Mouse (Mus musculus): ENCODE measurements around the gene Htr2a. TPM values are rescaled to one million over a fixed set of nuclear protein-coding genes. Genes with fewer than 3 reads are reported as not detected.
A peak's percentile ranks its signal among the peaks of the same experiment; 100 is the strongest.

The Htr2a gene
- total and polyA plus RNA-seq, 3 experiments: 0.04 TPM; not detected in 2

- dilution Hi-C loops (cut with MboI; ENCODE audit: extremely low pct_ligation_motif_present, extremely low pct_unique_long_range_greater_than_20kb, low sequenced_read_pairs): no loop called here
These were observed 16.6 kb downstream of the Htr2a start for GRCm38 (mm10) chr14:74657227-74657626.

GRCm38 (mm10) chr14:74659411-74659841, 18.8 kb downstream of the Htr2a start:
- Histone ChIP-seq H3K4me3 (replicated peaks in 1 of 3; ENCODE audit: low read depth in 2 of 3, low read length in 2 of 3, poor library complexity in 1 of 3) (no peak overlapping the region), H3K4me2 (ENCODE audit: insufficient read depth, low read depth, poor library complexity, severe bottlenecking) (no peak overlapping the region), H3K9ac (ENCODE audit: insufficient read depth, low read depth) (no peak overlapping the region), H3K79me2 (replicated peaks; ENCODE audit: control insufficient read depth, extremely low read depth, insufficient read depth, poor library complexity, severe bottlenecking) (no peaks in the 10 kb centered on the region), H3K27me3 (replicated peaks) (no peaks in the 10 kb centered on the region), H3K36me3 (replicated peaks in 1 of 2; ENCODE audit: control insufficient read depth in 1 of 2, insufficient read depth in 1 of 2, low read length in 1 of 2) (no peaks in the 10 kb centered on the region), H3K9me3 (replicated peaks; ENCODE audit: low read length) (peaks cover 3% of the 10 kb centered on the region), H3K4me1 (ENCODE audit: control insufficient read depth in 1 of 2, insufficient read depth in 2 of 2) (no peaks in the 10 kb centered on the region), H3K27ac (ENCODE audit: insufficient read depth, low read depth) (no peak overlapping the region)
- no peak for DNase-seq (ENCODE audit: extremely low read depth)
- no peak for TF ChIP-seq ZC3H11A (IDR thresholded peaks at IDR 0.05; ENCODE audit: low read depth, low read length)
- TF ChIP-seq CHD2 (IDR thresholded peaks at IDR 0.05; ENCODE audit: low read length): no peak
- TF ChIP-seq USF1 (IDR thresholded peaks at IDR 0.05; ENCODE audit: low read depth, low read length): no peak
- TF ChIP-seq POLR2A (IDR thresholded peaks at IDR 0.05; ENCODE audit: low read depth, low read length): no peak
- no peak for TF ChIP-seq EP300 (IDR thresholded peaks at IDR 0.05; ENCODE audit: low read length)
- TF ChIP-seq KAT2A (IDR thresholded peaks at IDR 0.05; ENCODE audit: insufficient replicate concordance, low read length): no peak
- no peak for TF ChIP-seq NELFE (IDR thresholded peaks at IDR 0.05; ENCODE audit: low read depth, low read length)
- no peak for TF ChIP-seq CTCF (conservative IDR thresholded peaks at IDR 0.05 in 1 of 2, IDR thresholded peaks at IDR 0.05 in 1 of 2; ENCODE audit: low read depth in 2 of 2, low read length in 2 of 2)
- in situ Hi-C loops (cut with MboI; ENCODE audit: low pct_ligation_motif_present, low pct_unique_long_range_greater_than_20kb, low sequenced_read_pairs): no loop called here
- dilution Hi-C loops (cut with MboI; ENCODE audit: extremely low pct_ligation_motif_present, extremely low pct_unique_long_range_greater_than_20kb, low sequenced_read_pairs): no loop called here

More at GRCm38 (mm10) chr14:74657227-74657626, 16.6 kb downstream of the Htr2a start:
- Histone ChIP-seq H3K4me1 (ENCODE audit: control insufficient read depth in 1 of 2, insufficient read depth in 2 of 2) (no peaks in the 10 kb centered on the region), H3K9ac (ENCODE audit: insufficient read depth, low read depth) (no peak overlapping the region), H3K27ac (ENCODE audit: insufficient read depth, low read depth) (no peak overlapping the region), H3K9me3 (replicated peaks; ENCODE audit: low read length) (no peaks in the 10 kb centered on the region), H3K36me3 (replicated peaks in 1 of 2; ENCODE audit: control insufficient read depth in 1 of 2, insufficient read depth in 1 of 2, low read length in 1 of 2) (no peaks in the 10 kb centered on the region), H3K4me3 (replicated peaks in 1 of 3; ENCODE audit: low read depth in 2 of 3, low read length in 2 of 3, poor library complexity in 1 of 3) (no peak overlapping the region), H3K4me2 (ENCODE audit: insufficient read depth, low read depth, poor library complexity, severe bottlenecking) (no peak overlapping the region), H3K79me2 (replicated peaks; ENCODE audit: control insufficient read depth, extremely low read depth, insufficient read depth, poor library complexity, severe bottlenecking) (no peaks in the 10 kb centered on the region), H3K27me3 (replicated peaks) (no peaks in the 10 kb centered on the region)
- in situ Hi-C loops (cut with MboI; ENCODE audit: low pct_ligation_motif_present, low pct_unique_long_range_greater_than_20kb, low sequenced_read_pairs): no loop called here
- DNase-seq (ENCODE audit: extremely low read depth): no peak
- no peak for TF ChIP-seq RAD21 (IDR thresholded peaks at IDR 0.05; ENCODE audit: low read depth, low read length)
- no peak for TF ChIP-seq GABPA (IDR thresholded peaks at IDR 0.05; ENCODE audit: insufficient replicate concordance, low read depth, low read length)
- TF ChIP-seq POLR2AphosphoS2 (IDR thresholded peaks at IDR 0.05; ENCODE audit: low read depth, low read length): no peak

GRCm38 (mm10) chr14:74672137-74673019, 31.7 kb downstream of the Htr2a start:
- H3K9ac ChIP-seq (ENCODE audit: insufficient read depth, low read depth): no peak overlapping the region
- no peak overlapping the region for H3K27ac ChIP-seq (ENCODE audit: insufficient read depth, low read depth)
- no peak for DNase-seq (ENCODE audit: extremely low read depth)
- H3K79me2 ChIP-seq (replicated peaks; ENCODE audit: control insufficient read depth, extremely low read depth, insufficient read depth, poor library complexity, severe bottlenecking): no peaks in the 10 kb centered on the region
- peak overlapping the region in 1 of 3 experiments; percentile 12 for H3K4me3 ChIP-seq (replicated peaks in 1 of 3; ENCODE audit: low read depth in 2 of 3, low read length in 2 of 3, poor library complexity in 1 of 3)
- dilution Hi-C loops (cut with MboI; ENCODE audit: extremely low pct_ligation_motif_present, extremely low pct_unique_long_range_greater_than_20kb, low sequenced_read_pairs): no loop called here
- no peaks in the 10 kb centered on the region for H3K27me3 ChIP-seq (replicated peaks)
- peaks cover 0 to 19% of the 10 kb centered on the region in 2 experiments; a peak in 2 of 4 replicates for H3K4me1 ChIP-seq (ENCODE audit: control insufficient read depth in 1 of 2, insufficient read depth in 2 of 2)
- peak overlapping the region; percentile 69 for H3K4me2 ChIP-seq (ENCODE audit: insufficient read depth, low read depth, poor library complexity, severe bottlenecking)
- TF ChIP-seq JUND (conservative IDR thresholded peaks at IDR 0.05; ENCODE audit: low read depth, low read length) (no peak), MAFK (IDR thresholded peaks at IDR 0.05; ENCODE audit: insufficient replicate concordance, low read length) (no peak), CTCF (conservative IDR thresholded peaks at IDR 0.05 in 1 of 2, IDR thresholded peaks at IDR 0.05 in 1 of 2; ENCODE audit: low read depth in 2 of 2, low read length in 2 of 2) (no peak), CHD1 (IDR thresholded peaks at IDR 0.05; ENCODE audit: low read depth, low read length) (no peak)
- H3K36me3 ChIP-seq (replicated peaks in 1 of 2; ENCODE audit: control insufficient read depth in 1 of 2, insufficient read depth in 1 of 2, low read length in 1 of 2): no peaks in the 10 kb centered on the region
- H3K9me3 ChIP-seq (replicated peaks; ENCODE audit: low read length): no peaks in the 10 kb centered on the region
- in situ Hi-C loops (cut with MboI; ENCODE audit: low pct_ligation_motif_present, low pct_unique_long_range_greater_than_20kb, low sequenced_read_pairs): no loop called here
